In the genomic region with DNA sequence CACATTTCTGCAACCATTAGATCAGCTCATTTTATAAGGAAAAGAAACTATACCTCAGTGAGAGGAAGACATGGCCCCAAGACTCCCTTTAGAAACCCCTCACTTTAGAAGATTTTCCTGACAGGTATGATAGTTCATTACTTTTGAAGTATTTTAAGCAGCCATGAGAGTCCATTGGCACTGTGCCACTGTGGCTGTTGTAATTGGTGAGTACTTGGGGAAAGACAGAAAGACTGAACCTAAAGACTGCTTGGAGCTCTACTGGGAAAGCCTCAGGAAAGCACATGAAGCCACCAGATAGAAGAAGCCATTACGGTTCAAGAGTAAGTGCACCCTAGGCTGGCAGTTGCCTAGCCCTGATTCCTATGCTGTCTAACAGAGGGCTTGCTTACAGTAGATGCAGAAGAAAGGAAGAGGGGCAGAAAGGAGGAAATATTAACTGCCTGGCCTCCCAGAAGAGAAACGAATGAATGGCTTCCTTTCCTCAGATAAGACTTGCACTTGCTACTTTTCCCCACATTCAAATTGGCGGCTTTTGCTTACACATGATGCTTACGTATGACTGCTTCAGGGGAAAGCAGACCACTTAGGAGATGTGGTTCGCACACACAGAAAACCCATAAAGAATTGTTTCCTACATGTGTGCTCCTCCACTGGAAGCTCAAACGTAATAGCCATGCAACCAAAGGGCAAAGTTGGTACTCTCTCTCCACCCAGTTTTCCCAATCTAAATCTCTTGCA, we compare ENCODE assay signal across 9 mouse cellular contexts. TPM values are rescaled to one million over a fixed set of nuclear protein-coding genes. Genes with fewer than 3 reads are reported as not detected.
DNase-seq lines count a peak whose midpoint lies in the region; ATAC-seq and TF ChIP-seq lines count a peak whose summit lies in the region.
"Had no signal": no experiment of that assay in that cellular context is flagged by ENCODE, and none has a peak within 500 bp of the region (broad histone marks: within the 10 kb centered on the region; RNA-seq: fewer than 3 reads in every experiment).

No protein-coding gene starts in this region.

- H3K9ac ChIP-seq in kidney, embryonic 16.5 days (replicated peaks; ENCODE audit: low read length): no peak overlapping the region
- H3K9ac ChIP-seq in embryonic facial prominence, embryonic 15.5 days: 0 out of 2 replicates have a peak overlapping the region, but pooled peaks have one; percentile 21
- 0 out of 2 replicates have a peak overlapping the region, but pooled peaks have one; percentile 38 for H3K9ac ChIP-seq in hindbrain, postnatal 0 days (replicated peaks; ENCODE audit: low read length)
- H3K9ac ChIP-seq in midbrain, embryonic 15.5 days: peak overlapping the region; percentile 20

- H3K36me3 ChIP-seq in kidney, embryonic 16.5 days (ENCODE audit: insufficient read depth, low read length): no peaks in the 10 kb centered on the region
- H3K36me3 ChIP-seq in embryonic facial prominence, embryonic 15.5 days: 0 out of 2 replicates have a peak, but pooled peaks cover 4% of the 10 kb centered on the region
- no peaks in the 10 kb centered on the region for H3K36me3 ChIP-seq in hindbrain, postnatal 0 days (ENCODE audit: insufficient read depth, low read length)
- no peaks in the 10 kb centered on the region for H3K36me3 ChIP-seq in midbrain, embryonic 15.5 days (replicated peaks)

- no peaks in the 10 kb centered on the region for H3K27me3 ChIP-seq in kidney, embryonic 16.5 days (ENCODE audit: insufficient read depth, low read length)
- no peaks in the 10 kb centered on the region for H3K27me3 ChIP-seq in embryonic facial prominence, embryonic 15.5 days
- H3K27me3 ChIP-seq in hindbrain, postnatal 0 days (ENCODE audit: insufficient read depth, low read length): no peaks in the 10 kb centered on the region
- no peaks in the 10 kb centered on the region for H3K27me3 ChIP-seq in midbrain, embryonic 15.5 days (replicated peaks)
- H3K27me3 ChIP-seq: Patski had no signal

- no peak overlapping the region for H3K27ac ChIP-seq in kidney, embryonic 16.5 days (ENCODE audit: low read length)
- peak overlapping the region; percentile 48; the same call in 1 of the 2 replicates for H3K27ac ChIP-seq in embryonic facial prominence, embryonic 15.5 days (replicated peaks)
- no peak overlapping the region for H3K27ac ChIP-seq in hindbrain, postnatal 0 days
- peak overlapping the region; percentile 64 for H3K27ac ChIP-seq in midbrain, embryonic 15.5 days

- H3K4me1 ChIP-seq in kidney, embryonic 16.5 days (ENCODE audit: insufficient read depth, low read length): peaks cover 66% of the 10 kb centered on the region
- peaks cover 47% of the 10 kb centered on the region for H3K4me1 ChIP-seq in embryonic facial prominence, embryonic 15.5 days
- peaks cover 11% of the 10 kb centered on the region; the same call in 1 of the 2 replicates for H3K4me1 ChIP-seq in hindbrain, postnatal 0 days (ENCODE audit: insufficient read depth, low read length)
- H3K4me1 ChIP-seq in midbrain, embryonic 15.5 days: peaks cover 54% of the 10 kb centered on the region

- no peak for TF ChIP-seq CTCF in hindbrain, postnatal 0 days (IDR thresholded peaks at IDR 0.05; ENCODE audit: low read depth)

- no peaks in the 10 kb centered on the region for H3K9me3 ChIP-seq in kidney, embryonic 16.5 days (ENCODE audit: low read length)
- H3K9me3 ChIP-seq in embryonic facial prominence, embryonic 15.5 days (replicated peaks): no peaks in the 10 kb centered on the region
- no peaks in the 10 kb centered on the region for H3K9me3 ChIP-seq in hindbrain, postnatal 0 days (ENCODE audit: low read length)
- no peaks in the 10 kb centered on the region for H3K9me3 ChIP-seq in midbrain, embryonic 15.5 days

- 0 out of 2 replicates have a peak overlapping the region, but pooled peaks have one; percentile 5 for H3K4me3 ChIP-seq in kidney, embryonic 16.5 days (ENCODE audit: low read length)
- H3K4me3 ChIP-seq in embryonic facial prominence, embryonic 15.5 days (replicated peaks): peak overlapping the region; percentile 23
- H3K4me3 ChIP-seq in hindbrain, postnatal 0 days (ENCODE audit: low read length): peak overlapping the region; percentile 83
- peak overlapping the region; percentile 82 for H3K4me3 ChIP-seq in midbrain, embryonic 15.5 days

- WGBS in kidney, embryonic 16.5 days: 72% methylated on average over 6 of the region's 6 CpGs
- 38% methylated on average over 6 of the region's 6 CpGs for WGBS in embryonic facial prominence, embryonic 15.5 days
- 28% methylated on average over 6 of the region's 6 CpGs for WGBS in hindbrain, postnatal 0 days
- 17% methylated on average over 6 of the region's 6 CpGs for WGBS in midbrain, embryonic 15.5 days

- ATAC-seq in kidney, embryonic 16.5 days (ENCODE audit: low FRiP score, low TSS enrichment): no peak
- no peak for ATAC-seq in embryonic facial prominence, embryonic 15.5 days (ENCODE audit: insufficient number of reproducible peaks, low FRiP score, low TSS enrichment, low read depth)
- no peak for ATAC-seq in hindbrain, postnatal 0 days
- ATAC-seq in midbrain, embryonic 15.5 days (replicated peaks): no peak
- ATAC-seq: Patski had no signal

- H3K4me2 ChIP-seq in kidney, embryonic 16.5 days (replicated peaks; ENCODE audit: low read depth, low read length): peak overlapping the region; percentile 26
- H3K4me2 ChIP-seq in embryonic facial prominence, embryonic 15.5 days (replicated peaks): peak overlapping the region; percentile 42
- H3K4me2 ChIP-seq in hindbrain, postnatal 0 days (ENCODE audit: low read depth, low read length): peak overlapping the region; percentile 78
- H3K4me2 ChIP-seq in midbrain, embryonic 15.5 days: peak overlapping the region; percentile 55

- DNase-seq in kidney, adult 9 months: no peak
- peak; percentile 50 for DNase-seq in hindbrain, postnatal 0 days (ENCODE audit: low spot score)
- DNase-seq in layer of hippocampus, adult 11-12 months (ENCODE audit: low spot score): no peak
- no peak for DNase-seq in spleen, adult 18-20 months
- no peak for DNase-seq in natural killer cell, adult 2 months (ENCODE audit: low spot score in 2 of 2)

RNA-seq across cellular contexts. Expression of a gene that starts 4.4 kb away (rescaled TPM):
- 42.9 and 43.7 TPM in 2 replicates for polyA plus RNA-seq in kidney, embryonic 16.5 days (2015; fragmentation: Nextera tagmentation; extraction: Ambion mirVana)
- polyA plus RNA-seq in embryonic facial prominence, embryonic 15.5 days (2015; fragmentation: Nextera tagmentation; extraction: Ambion mirVana): 110 and 112 TPM in 2 replicates
- 41.5 and 43.1 TPM in 2 replicates for total RNA-seq in hindbrain, postnatal 0 days (2014; rRNA removed)
- polyA plus RNA-seq in hindbrain, postnatal 0 days (2015; fragmentation: Nextera tagmentation; extraction: Ambion mirVana): 57.9 and 60.1 TPM in 2 replicates
- polyA plus RNA-seq in midbrain, embryonic 15.5 days (2015; fragmentation: Nextera tagmentation; extraction: Ambion mirVana): 177 and 182 TPM in 2 replicates

Comparison
In these comparisons a context has a peak if more than half of its experiments do, and no peak if none do; other contexts are left out.
1. H3K27ac ChIP-seq: peak in embryonic facial prominence, embryonic 15.5 days (single experiment) and midbrain, embryonic 15.5 days (single experiment); none in kidney, embryonic 16.5 days (single experiment) and hindbrain, postnatal 0 days (single experiment).
2. H3K4me2 ChIP-seq: peak in every context shown above with its lines; median percentile 78 in hindbrain, postnatal 0 days; 55 in midbrain, embryonic 15.5 days; 42 in embryonic facial prominence, embryonic 15.5 days; 26 in kidney, embryonic 16.5 days.
3. H3K4me3 ChIP-seq: peak in every context shown above with its lines; median percentile 83 in hindbrain, postnatal 0 days; 82 in midbrain, embryonic 15.5 days; 23 in embryonic facial prominence, embryonic 15.5 days; 5 in kidney, embryonic 16.5 days.